Mouse (Mus musculus) mouse embryonic stem cell (cell line): ENCODE results near the gene Bcat1.

Experiments used
- in situ Hi-C, 2 experiments: fragments of 300-500 bp; cut with MboI; formaldehyde crosslinking; loops; 1 replicate in 1 of 2; 3 replicates in 1 of 2; pipeline ENCODE4 v1.14.3; 2019 to 2020; ENCODE audit warnings: low sequenced_read_pairs in 2 of 2, low pct_unique_long_range_greater_than_20kb in 1 of 2, mixed read lengths in 1 of 2; ENCODE audit not compliant: unreplicated experiment in 1 of 2

Bcat1 gene

GRCm38 (mm10) chr6:144982093-144982492 lies 93.9 kb downstream of the Bcat1 start:
- in situ Hi-C loops, result no loop called here

DNA sequence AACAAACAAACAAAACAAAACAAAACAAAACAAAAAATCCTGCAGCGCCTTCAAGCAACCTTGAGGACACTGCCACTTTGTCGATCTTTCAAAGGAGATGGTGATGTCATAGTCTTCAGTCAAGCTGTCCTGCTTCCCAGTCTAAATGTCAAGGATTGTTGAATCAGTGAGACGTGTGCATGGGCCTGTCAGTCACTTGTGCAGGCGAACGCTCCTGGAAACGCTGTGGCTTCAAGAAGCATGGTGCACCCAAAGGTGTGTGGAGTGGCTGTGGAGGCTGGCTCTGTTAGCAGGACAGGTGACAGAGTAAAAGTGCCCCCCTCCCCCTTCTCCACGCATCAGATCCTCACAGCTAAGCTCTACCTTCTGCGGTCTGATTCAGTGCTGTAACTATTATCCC lies 103.6 kb downstream of the Bcat1 start:
- in situ Hi-C loops, result no loop called here

DNA sequence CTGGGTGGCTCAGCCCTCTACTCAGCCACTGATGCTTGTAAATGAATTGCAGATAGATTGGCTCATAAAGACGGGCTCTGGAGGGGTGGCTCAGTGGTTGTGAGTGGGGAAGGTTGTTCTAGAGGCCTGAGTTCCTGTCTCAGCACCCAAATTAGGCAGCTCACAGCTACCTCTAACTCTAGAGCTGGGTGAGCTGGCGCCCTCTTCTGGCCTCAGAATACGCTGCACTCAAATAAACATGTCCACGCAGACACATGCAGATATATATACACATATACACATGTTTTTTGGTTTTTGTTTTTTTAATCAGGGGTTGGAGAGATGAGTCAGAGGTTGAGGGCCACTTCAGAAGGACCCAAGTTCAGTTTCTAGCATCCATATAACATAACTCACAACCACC lies 105.1 kb downstream of the Bcat1 start:
- in situ Hi-C loops, result no loop called here

- in situ Hi-C loops, result no loop called here
Observed at GRCm38 (mm10) chr6:144967536-144967935, 108.4 kb downstream of the Bcat1 start.

GRCm38 (mm10) chr6:144964205-144964604 lies 111.8 kb downstream of the Bcat1 start:
- in situ Hi-C loops, result no loop called here

- in situ Hi-C loops, result no loop called here
Observed at GRCm38 (mm10) chr6:144963156-144963555, 112.8 kb downstream of the Bcat1 start.

GRCm38 (mm10) chr6:144962013-144962354 lies 114.0 kb downstream of the Bcat1 start:
- in situ Hi-C loops, result no loop called here

- in situ Hi-C loops, result no loop called here
Observed at GRCm38 (mm10) chr6:144961253-144962012, 114.6 kb downstream of the Bcat1 start.

DNA sequence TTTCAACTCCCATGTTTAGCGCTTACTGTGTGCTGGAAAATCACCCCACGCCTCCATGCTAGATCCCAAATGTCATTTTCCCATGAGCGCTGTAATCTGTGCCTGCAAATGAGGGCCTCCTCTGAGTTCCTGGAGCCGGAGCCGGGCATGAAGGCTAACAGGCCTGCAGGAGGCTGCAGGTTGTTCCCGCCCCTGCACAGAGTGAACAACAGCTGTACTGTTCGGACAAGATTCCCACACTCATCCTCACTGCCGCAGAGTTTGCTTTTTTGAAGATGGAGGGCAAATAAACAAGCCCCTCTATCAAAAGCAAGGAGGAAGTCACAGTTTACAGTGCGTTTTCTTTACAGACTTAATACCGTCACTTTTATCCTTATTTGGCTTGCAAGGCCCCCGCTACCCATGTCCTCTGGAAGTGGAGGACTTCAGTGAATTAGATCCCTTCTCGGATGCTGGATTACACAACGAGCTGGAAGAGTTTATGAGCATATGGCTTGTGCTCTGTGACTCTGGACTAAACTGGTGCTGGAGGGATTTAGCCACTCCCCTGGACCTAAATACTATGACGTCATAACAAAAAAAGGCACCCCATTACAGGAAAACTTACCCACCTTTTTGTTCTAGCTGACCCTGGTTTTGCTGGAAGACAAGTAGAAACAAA lies 120.0 kb downstream of the Bcat1 start:
- in situ Hi-C loops, result no loop called here

- in situ Hi-C loops, result no loop called here
Observed at GRCm38 (mm10) chr6:144952885-144953284, 123.1 kb downstream of the Bcat1 start.

GRCm38 (mm10) chr6:144944435-144945365 lies 131.3 kb downstream of the Bcat1 start:
- in situ Hi-C loops, result no loop called here
